Mouse (Mus musculus) inflammation-experienced regulatory T-cells (primary cell): ENCODE data around the gene Gm6309. TPM values are rescaled to one million over a fixed set of nuclear protein-coding genes. Genes with fewer than 3 reads are reported as not detected.

Source experiments
- polyA plus RNA-seq, 2 experiments: library from polyadenylated mRNA; unstranded; fragments of 100-300 nt; shearing (Covaris generic); gene quantifications; one replicate each; pipeline ENCODE4 v1.2.1; 2017

Gene Gm6309
- polyA plus RNA-seq: not detected

GRCm38 (mm10) chr5:146170621-146171020 lies at the start of gene Gm6309:
Gene Gm6309 (minus strand): TSS chr5:146170721.

GRCm38 (mm10) chr5:146185204-146185603 lies 14.7 kb upstream of the Gm6309 start, which contains the start of gene 1700001J03Rik:
Gene 1700001J03Rik (minus strand): TSS chr5:146185304.

GRCm38 (mm10) chr5:146160439-146160838 lies 10.1 kb downstream of the Gm6309 start, which contains the start of gene Gm5565:
Gene Gm5565 (minus strand): TSS chr5:146160539.

Other genes starting within 250 kb of the Gm6309 start
- gene Cyp3a25, start 161.1 kb downstream of the Gm6309 start, polyA plus RNA-seq: under 1 TPM in 1 of 2 experiments, not detected in 1; 0.29 TPM
- under 1 TPM in 1 of 2 experiments, not detected in 1; 0.29 TPM for gene Cyp3a59, start 91.5 kb downstream of the Gm6309 start, polyA plus RNA-seq
- under 1 TPM in 1 of 2 experiments, not detected in 1; 0.13 TPM for gene Gm5565, start 10.2 kb downstream of the Gm6309 start, polyA plus RNA-seq
- gene 1700001J03Rik, start 14.6 kb upstream of the Gm6309 start, polyA plus RNA-seq: under 1 TPM in 1 of 2 experiments, not detected in 1; 0.67 TPM
- 10 to 100 TPM; 69.8 to 75.1 TPM for gene Rnf6, start 50.8 kb upstream of the Gm6309 start, polyA plus RNA-seq
- 10 to 100 TPM; 16.2 to 20.3 TPM for gene Cdk8, start 60.5 kb upstream of the Gm6309 start, polyA plus RNA-seq
- gene Wasf3, start 214.3 kb upstream of the Gm6309 start, polyA plus RNA-seq: under 1 TPM; 0.04 to 0.09 TPM